Mouse (Mus musculus) limb, embryonic 13.5 days (tissue): ENCODE results near the gene Hnrnpdl. TPM values are rescaled to one million over a fixed set of nuclear protein-coding genes. Genes with fewer than 3 reads are reported as not detected.

ENCODE experiments used
- ATAC-seq: fragments of 200-750 bp; cut with Nextera tagmentation; 2 replicates; pipeline ENCODE4 v1.8.0; 2017; ENCODE audit warnings: low read depth, moderate number of reproducible peaks, moderate TSS enrichment; ENCODE audit not compliant: low FRiP score
- H3K27ac ChIP-seq: fragments of 300-500 bp; sonication (generic); 2 replicates; pipeline ENCODE4 v1.5.1; 2015; ENCODE audit warnings: inconsistent platforms, mild to moderate bottlenecking, moderate library complexity
- H3K27me3 ChIP-seq: fragments of 300-500 bp; sonication (generic); 2 replicates; pipeline ENCODE4 v1.6.1; 2015; ENCODE audit warnings: mild to moderate bottlenecking, inconsistent platforms
- H3K36me3 ChIP-seq: fragments of 300-500 bp; sonication (generic); 2 replicates; pipeline ENCODE4 v1.6.1; 2015; ENCODE audit warnings: inconsistent platforms, mild to moderate bottlenecking, moderate library complexity
- H3K4me1 ChIP-seq: fragments of 300-500 bp; sonication (generic); 2 replicates; pipeline ENCODE4 v1.6.1; 2015; ENCODE audit warnings: inconsistent platforms
- H3K4me2 ChIP-seq: fragments of 300-500 bp; sonication (generic); replicated peaks from 2 replicates; pipeline ENCODE4 v1.6.1; 2015; ENCODE audit warnings: inconsistent platforms, mild to moderate bottlenecking, moderate library complexity
- H3K4me3 ChIP-seq: fragments of 300-500 bp; sonication (generic); 2 replicates; pipeline ENCODE4 v1.5.1; 2015; ENCODE audit warnings: moderate library complexity, mild to moderate bottlenecking, inconsistent platforms
- H3K9ac ChIP-seq: fragments of 300-500 bp; sonication (generic); 2 replicates; pipeline ENCODE4 v1.6.1; 2015; ENCODE audit warnings: mild to moderate bottlenecking, inconsistent platforms
- H3K9me3 ChIP-seq: fragments of 300-500 bp; sonication (generic); 2 replicates; pipeline ENCODE4 v1.6.1; 2016; ENCODE audit warnings: inconsistent platforms
- WGBS: fragments of 180-500 bp; shearing (Covaris S2); methylation state at CpG from one replicate; pipeline ENCODE4 v1.1.7; 2015; 5-methylcytosine and 5-hydroxymethylcytosine counted together
- polyA plus RNA-seq: library from polyadenylated mRNA; unstranded; fragments of >200 nt; fragmentation: Nextera tagmentation; extraction: Ambion mirVana; gene quantifications from 2 replicates; pipeline ENCODE4 v1.2.1, GENCODE M21; 2015

The Hnrnpdl gene
- polyA plus RNA-seq, 1 experiment from 2014 or later: 218 TPM

DNA sequence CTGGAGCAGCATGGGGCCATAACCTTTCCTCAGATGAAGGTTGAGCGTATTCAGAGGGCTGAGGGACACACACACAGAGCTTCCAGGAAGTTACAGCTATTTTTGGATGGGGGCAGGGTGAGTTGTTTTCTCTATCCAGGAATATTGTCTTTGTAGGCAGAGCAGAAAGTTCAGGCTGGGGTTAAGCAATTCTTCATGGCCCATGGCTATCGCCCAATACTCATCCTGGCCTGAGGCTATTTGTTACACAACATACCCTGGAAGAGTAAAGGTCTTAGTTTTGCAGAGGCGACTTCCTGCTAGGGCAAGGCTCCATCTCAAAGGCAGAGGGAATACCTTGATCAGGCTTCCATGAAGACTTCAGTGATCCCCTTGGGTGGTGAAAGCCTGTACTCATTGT is 45.3 kb downstream of the Hnrnpdl start:
- WGBS: 86% methylated on average over 3 of the region's 3 CpGs
- peaks cover 7% of the 10 kb centered on the region; the same call in 1 of the 2 replicates for H3K9me3 ChIP-seq
- H3K27me3 ChIP-seq: no peaks in the 10 kb centered on the region
- no peak overlapping the region for H3K4me2 ChIP-seq
- no peak overlapping the region for H3K27ac ChIP-seq
- H3K9ac ChIP-seq: no peak overlapping the region
- H3K4me1 ChIP-seq: no peaks in the 10 kb centered on the region
- H3K36me3 ChIP-seq: no peaks in the 10 kb centered on the region
- no peak overlapping the region for H3K4me3 ChIP-seq
- ATAC-seq: no peak

Other genes with a start within 250 kb of the Hnrnpdl start
- 0.31 and 0.57 TPM in 2 replicates for gene Vamp9, start 133.4 kb downstream of the Hnrnpdl start, polyA plus RNA-seq
- gene Hnrnpd, start 60.7 kb downstream of the Hnrnpdl start, polyA plus RNA-seq: 213 and 222 TPM in 2 replicates
- gene 4930524J08Rik, start 60.6 kb downstream of the Hnrnpdl start, polyA plus RNA-seq: 1.8 and 3.3 TPM in 2 replicates
- 49.0 and 49.8 TPM in 2 replicates for gene Enoph1, start 321 bp upstream of the Hnrnpdl start, polyA plus RNA-seq
- gene Tmem150c, start 120.1 kb upstream of the Hnrnpdl start, polyA plus RNA-seq: 6.7 and 7.5 TPM in 2 replicates